Comparison of ENCODE assay signal across 18 mouse cellular contexts in the genomic region with DNA sequence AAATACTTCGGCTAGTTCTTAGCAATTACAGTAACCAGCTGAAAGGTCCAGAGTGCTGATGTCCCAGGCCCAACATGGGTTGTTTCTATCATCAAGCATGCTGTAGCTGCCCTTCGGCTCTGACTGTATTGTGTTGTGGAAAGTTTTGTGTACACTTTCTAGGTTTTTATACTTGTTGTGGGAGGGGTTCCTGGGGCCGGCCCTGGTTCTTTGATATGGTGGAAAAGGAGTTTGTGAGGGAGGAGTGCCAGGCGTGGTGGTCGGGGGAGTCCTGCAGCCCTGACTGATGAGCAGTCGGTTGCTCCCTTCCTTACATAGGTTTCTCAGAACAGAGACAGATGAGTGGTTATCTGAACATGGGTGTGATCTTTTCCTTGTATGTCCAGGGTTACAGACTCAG.
"Had no signal": no experiment of that assay in that cellular context is flagged by ENCODE, and none has a peak within 500 bp of the region (broad histone marks: within the 10 kb centered on the region; RNA-seq: fewer than 3 reads in every experiment).

No protein-coding gene starts in this region.

- H3K9ac ChIP-seq: forebrain, postnatal 0 days; heart, embryonic 12.5 days; hindbrain, embryonic 13.5 days; hindbrain, embryonic 15.5 days; kidney, embryonic 15.5 days; limb, embryonic 13.5 days; limb, embryonic 15.5 days had no signal

- H3K4me1 ChIP-seq: heart, embryonic 12.5 days; hindbrain, embryonic 13.5 days; hindbrain, embryonic 15.5 days; kidney, embryonic 15.5 days; limb, embryonic 13.5 days; limb, embryonic 15.5 days had no signal

- DNase-seq: forebrain, postnatal 0 days; gastrocnemius, postnatal 14 days; gastrocnemius, postnatal 36 days; heart, adult 18-20 months; heart, postnatal 10 days; kidney, adult 11 months; kidney, postnatal 14 days; layer of hippocampus, adult 9-11 months; layer of hippocampus, postnatal 36 days; left cerebral cortex, postnatal 4 days had no signal

- H3K27ac ChIP-seq: hindbrain, embryonic 13.5 days; hindbrain, embryonic 15.5 days; hindbrain, postnatal 0 days; kidney, embryonic 15.5 days; kidney, postnatal 0 days; limb, embryonic 13.5 days; limb, embryonic 15.5 days had no signal

- H3K4me2 ChIP-seq: heart, embryonic 12.5 days; hindbrain, embryonic 13.5 days; hindbrain, embryonic 15.5 days; kidney, embryonic 15.5 days; limb, embryonic 13.5 days; limb, embryonic 15.5 days had no signal

- H3K9me3 ChIP-seq: heart, embryonic 12.5 days; hindbrain, embryonic 13.5 days; hindbrain, embryonic 15.5 days; kidney, embryonic 15.5 days; limb, embryonic 13.5 days; limb, embryonic 15.5 days had no signal

- H3K4me3 ChIP-seq: heart, embryonic 12.5 days; hindbrain, embryonic 13.5 days; hindbrain, embryonic 15.5 days; kidney, embryonic 15.5 days; limb, embryonic 13.5 days; limb, embryonic 15.5 days had no signal

- H3K27me3 ChIP-seq: heart, embryonic 12.5 days; hindbrain, embryonic 13.5 days; hindbrain, embryonic 15.5 days; kidney, embryonic 15.5 days; limb, embryonic 13.5 days; limb, embryonic 15.5 days had no signal

- ATAC-seq: forebrain, postnatal 0 days; hindbrain, postnatal 0 days had no signal
